Mouse (Mus musculus) adrenal gland, postnatal 25 days (tissue): ENCODE data around the gene Nbr1. TPM values are rescaled to one million over a fixed set of nuclear protein-coding genes. Genes with fewer than 3 reads are reported as not detected.

ENCODE experiments used
- DNase-seq: peaks from one replicate; pipeline ENCODE4 v3.0.0; 2021; ENCODE audit warnings: mixed read lengths
- long read RNA-seq: library from polyadenylated mRNA; stranded (forward); transcript quantifications from one replicate; pipeline ENCODE4 v2.0.0, GENCODE M21; 2021
- total RNA-seq: library from RNA; stranded (reverse); gene quantifications from 2 replicates; pipeline ENCODE4 v1.2.3, GENCODE M21; 2021

Nbr1 gene
- total RNA-seq = 156 and 164 TPM in 2 replicates
- long read RNA-seq, full-length matches to known transcripts = 31 of 135 reads
- long read RNA-seq, partial matches to known transcripts = 58 of 135 reads
- long read RNA-seq, other reads (novel, unspliced or antisense) = 46 of 135 reads

DNA sequence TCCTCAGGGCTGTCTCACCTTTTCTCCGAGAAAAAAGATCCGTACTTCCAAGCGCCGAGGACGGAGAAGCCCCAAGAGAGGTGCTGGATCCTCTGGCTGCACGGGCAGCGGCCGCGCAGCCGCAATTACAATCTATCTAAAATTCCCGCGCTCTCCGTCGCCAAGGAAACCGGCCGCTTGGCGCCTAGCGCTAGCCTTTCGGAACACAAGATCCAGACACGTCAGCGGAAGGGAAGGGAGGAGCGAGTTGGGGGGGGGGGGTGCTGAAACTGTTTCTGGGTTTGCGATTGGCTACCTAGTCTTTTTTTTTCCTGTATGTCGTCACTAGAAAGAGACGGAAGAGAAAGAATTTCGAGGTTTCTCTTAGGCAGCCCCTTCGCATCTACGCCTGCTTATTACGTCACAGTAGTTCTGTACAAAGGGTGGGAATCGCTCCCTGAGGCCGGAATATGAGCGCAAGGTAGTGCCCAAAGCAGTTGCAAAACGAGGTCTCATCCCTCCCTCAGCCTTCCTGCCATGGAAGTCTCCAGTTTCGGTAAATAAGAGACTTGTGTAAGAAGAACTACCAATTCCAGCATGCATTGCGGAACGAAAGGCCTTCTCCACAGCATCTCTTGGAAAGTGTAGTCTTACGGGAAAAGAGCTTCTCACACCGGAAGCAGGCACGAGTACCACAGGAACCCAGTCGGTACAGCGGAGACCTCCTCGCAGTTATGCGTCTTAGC is at the start of gene Nbr1, which contains the start of gene Brca1:
Gene Nbr1, plus strand, starts transcription at position 399 of the 725 bp plus-strand sequence.
Gene Brca1, minus strand, starts transcription at position 205 of the 725 bp plus-strand sequence.
- peak; percentile 92 for DNase-seq

GRCm38 (mm10) chr11:101506269-101506780 is 45.6 kb upstream of the Nbr1 start:
- no peak for DNase-seq

DNA sequence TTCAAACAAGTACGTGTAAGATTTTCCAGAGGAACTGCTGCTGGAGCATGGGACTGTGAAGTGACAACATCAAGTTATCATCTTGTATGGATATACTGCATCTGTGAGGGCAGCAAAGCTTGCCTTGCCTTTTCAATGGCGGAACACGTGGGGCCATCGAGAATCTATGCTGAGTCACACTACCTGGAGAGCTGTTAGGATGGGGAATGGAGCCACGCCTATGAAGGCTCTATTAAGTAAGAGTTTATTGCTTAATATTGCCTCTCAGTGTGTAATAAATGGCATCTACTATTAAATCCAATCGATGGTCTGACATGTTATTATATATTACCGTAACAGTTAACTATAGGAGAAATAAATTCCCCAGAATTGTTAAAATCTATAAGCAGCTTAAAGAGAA is 44.9 kb upstream of the Nbr1 start:
- no peak for DNase-seq

GRCm38 (mm10) chr11:101518937-101519336 is 33.0 kb upstream of the Nbr1 start:
- DNase-seq = peak; percentile 17

GRCm38 (mm10) chr11:101519364-101519763 is 32.6 kb upstream of the Nbr1 start:
- no peak for DNase-seq

- DNase-seq = no peak
These were observed 27.5 kb upstream of the Nbr1 start for GRCm38 (mm10) chr11:101524446-101524845.

DNA sequence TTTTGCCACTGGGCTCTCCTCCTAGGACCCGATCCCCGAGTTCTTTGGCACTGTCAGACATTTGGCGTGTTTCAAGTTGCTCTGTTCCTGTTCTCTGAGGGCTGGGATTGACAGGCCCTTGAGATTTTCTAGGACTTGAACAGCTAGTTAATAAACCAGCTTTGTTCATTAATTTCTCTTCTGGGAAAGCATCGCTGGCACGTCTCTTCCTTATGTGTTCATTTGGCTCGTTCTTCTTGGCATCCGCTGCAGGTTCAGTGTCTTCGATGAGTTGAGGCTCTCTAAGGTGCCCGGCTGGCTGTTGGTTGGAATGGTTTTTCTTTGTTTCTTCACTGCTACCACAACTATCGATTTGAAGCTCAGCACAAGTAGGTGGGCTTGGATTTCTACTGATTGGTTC is 26.9 kb upstream of the Nbr1 start:
- no peak for DNase-seq

GRCm38 (mm10) chr11:101525936-101526595 is 25.9 kb upstream of the Nbr1 start:
- no peak for DNase-seq

- no peak for DNase-seq
These were observed 25.3 kb upstream of the Nbr1 start for GRCm38 (mm10) chr11:101526686-101527085.

GRCm38 (mm10) chr11:101543533-101543932 is 8.4 kb upstream of the Nbr1 start:
- peak; percentile 10 for DNase-seq

DNA sequence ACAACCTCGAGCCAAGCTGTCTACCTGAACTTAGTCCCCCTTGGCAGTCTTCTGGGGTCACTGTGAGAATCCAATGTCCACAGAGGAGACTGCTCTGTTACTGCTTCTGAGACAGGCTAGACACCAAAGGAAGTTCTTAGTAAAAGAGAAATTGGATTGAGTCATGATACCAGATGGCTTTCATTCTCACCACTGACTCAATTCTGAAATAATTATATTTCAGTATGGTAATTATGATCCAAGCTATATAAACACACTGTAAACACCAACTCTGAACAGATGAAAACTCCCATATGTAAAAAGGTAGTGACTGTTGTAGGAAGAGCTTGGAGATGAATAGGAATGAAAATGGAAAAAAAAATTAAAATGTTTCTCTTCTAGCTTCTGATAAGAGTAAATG is 7.8 kb upstream of the Nbr1 start:
- DNase-seq = no peak

DNA sequence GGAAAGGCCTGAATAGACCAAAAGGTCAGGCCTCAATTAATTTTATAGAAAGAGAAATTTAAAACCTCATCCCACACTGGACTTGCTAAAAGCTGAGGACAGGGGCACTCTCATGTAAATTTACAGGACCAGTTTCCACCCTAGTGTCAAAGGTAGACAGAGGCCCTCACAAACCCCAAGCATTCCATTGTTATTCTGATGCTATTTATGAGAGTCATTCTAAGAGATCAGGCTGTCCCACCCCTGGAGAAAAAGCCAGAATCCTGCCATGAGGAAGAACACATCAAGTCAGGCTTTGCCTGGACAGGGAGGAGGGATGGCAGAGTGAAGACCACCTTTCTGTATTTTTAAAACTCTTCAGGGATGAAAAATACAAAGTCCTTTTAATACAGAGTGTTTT is 3.4 kb upstream of the Nbr1 start:
- no peak for DNase-seq

DNA sequence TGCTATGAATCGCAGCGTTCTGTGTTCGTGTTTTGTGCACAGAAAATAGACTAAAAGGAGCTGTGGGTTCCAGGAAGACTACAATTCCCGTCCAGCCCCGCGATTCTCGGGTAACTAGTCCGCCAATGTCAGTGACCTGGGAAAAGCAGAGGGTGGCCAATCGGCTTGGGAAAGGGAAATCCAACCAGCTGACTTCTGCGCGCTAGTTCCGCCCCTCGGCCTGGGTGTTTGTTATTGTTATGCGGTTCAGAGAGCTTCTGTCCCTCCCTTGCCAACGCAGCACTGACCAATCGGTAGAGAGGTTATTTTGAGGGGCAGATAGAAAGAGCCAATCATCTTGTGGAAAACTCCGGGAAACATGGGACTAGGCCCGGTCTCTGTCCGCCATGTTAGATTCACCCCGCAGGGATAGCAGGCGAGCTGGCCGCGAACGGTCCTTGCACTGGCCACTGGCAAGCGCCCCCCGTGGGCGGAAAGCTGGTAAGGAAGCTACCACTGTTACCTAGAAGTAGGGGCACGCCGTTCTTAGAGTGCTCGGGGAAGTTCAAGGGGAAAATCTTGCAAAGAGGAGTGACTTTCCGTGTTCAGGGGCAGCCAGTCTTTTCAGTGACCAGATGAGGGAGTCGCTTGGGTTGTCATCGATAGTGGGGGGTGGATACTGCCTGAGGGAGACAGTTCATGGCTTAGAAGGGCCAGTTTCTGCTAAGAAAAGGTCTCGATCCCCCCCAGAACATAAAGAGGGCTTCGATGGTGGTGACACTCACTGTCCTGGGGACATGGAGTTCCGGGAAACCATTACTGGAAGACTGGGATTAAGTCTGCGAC is 739 bp downstream of the Nbr1 start:
- DNase-seq = peak; percentile 89

GRCm38 (mm10) chr11:101553354-101553930 is 1.5 kb downstream of the Nbr1 start:
- DNase-seq = no peak

DNA sequence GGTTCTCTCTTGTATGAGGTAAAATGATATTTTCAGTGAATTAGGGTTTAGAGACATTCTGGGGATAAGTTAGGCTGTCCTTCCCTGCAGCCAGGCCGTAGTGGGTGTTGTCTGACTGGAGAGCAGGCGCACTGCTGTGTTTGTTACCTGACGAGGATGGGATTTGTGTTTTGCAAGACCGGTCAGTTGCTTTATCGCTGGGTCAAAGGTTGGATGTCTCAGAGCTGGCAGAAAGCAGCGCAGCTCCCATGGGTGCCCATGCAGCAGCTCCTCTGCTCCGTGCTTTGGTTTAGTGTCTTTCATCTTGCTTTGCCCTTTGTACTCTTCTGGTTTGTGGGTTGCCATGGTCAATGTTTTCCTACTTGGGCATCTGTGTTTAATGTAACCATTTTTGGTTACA is 4.6 kb downstream of the Nbr1 start:
- DNase-seq = no peak

DNA sequence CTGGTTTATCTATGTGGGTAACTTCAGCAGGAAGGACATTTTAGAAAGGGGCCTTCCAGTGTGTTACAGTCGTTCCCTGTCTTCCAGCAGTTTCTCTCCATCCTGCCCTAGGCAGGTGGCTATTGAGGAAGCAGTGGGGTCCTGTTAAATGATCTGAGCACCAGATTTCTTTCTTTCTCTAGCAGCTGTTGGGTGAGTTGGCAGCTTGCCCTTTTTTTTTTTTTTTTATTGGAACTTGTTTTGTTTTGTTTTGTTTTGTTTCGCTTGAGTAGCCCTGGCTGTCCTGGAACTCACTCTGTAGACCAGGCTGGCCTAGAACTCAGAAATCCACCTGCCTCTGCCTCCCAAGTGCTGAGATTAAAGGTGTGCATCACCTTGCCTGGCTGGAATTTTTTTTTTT is 5.0 kb downstream of the Nbr1 start:
- DNase-seq = no peak

GRCm38 (mm10) chr11:101562391-101562790 is 10.4 kb downstream of the Nbr1 start:
- DNase-seq = no peak

- no peak for DNase-seq
These were observed 16.5 kb downstream of the Nbr1 start for GRCm38 (mm10) chr11:101568421-101568820.

DNA sequence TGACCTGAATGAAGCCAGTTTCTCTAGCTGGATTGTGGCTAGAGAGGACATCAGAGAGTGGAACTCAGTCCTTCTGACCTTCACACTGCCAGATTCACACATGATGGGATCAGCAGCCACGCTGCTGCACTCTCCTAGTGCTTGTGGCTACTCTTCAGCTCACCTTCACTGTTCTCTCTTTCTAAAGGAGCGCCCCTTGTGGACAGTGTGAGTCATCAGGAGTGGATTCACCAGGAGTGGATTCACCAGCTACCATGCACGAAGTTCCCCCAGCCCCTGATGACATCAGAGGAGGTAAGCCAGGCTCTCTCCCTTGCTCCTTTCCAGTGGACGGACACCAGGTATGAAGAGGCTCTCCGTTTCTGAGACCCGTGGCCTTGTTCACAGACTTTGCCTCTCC is 24.2 kb downstream of the Nbr1 start:
- no peak for DNase-seq

DNA sequence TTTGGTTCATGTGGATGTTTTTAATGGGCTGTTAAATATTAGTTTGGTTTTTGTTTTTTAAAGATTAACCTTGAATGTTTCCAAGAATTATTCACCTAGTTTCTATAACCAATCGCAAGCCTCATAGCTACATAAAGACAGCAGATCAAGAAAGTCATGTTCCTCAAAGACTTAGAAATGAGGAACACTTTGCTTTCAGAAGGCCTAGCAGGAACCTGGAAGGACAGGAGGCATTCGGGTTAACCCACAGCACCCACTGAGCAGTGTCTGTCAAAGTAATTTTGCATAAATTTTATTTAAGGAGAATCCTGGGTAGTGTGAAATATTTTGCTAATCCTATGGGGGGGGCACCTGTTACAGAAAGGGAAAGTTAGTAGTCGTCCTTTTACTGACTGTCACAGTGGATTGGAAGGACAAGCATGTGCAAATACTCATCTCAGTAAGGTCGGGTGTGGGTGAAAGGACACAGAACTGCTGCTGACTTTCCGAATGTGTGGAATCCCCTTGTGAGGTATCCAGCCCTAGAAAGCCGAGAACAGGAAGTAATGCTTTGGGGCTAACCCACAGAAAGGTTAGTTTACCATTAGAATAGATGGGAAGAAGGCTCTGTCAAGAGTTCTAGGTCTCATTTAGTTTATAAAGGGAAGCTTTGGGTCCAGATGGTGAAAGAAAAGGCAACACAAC is 29.3 kb downstream of the Nbr1 start:
- no peak for DNase-seq
